In genomic region chr14:26758566-26758965, GRCm38 (mm10) we compare ENCODE assay signal across 22 mouse cellular contexts.
DNase-seq lines count a peak whose midpoint lies in the region; ATAC-seq and TF ChIP-seq lines count a peak whose summit lies in the region.
"Had no signal": no experiment of that assay in that cellular context is flagged by ENCODE, and none has a peak within 500 bp of the region (broad histone marks: within the 10 kb centered on the region; RNA-seq: fewer than 3 reads in every experiment).

No protein-coding gene starts in this region.

- no peaks in the 10 kb centered on the region for H3K4me1 ChIP-seq in heart, embryonic 11.5 days (ENCODE audit: control insufficient read depth, insufficient read depth, low read length)
- no peaks in the 10 kb centered on the region for H3K4me1 ChIP-seq in lung, postnatal 0 days (ENCODE audit: insufficient read depth, low read depth, low read length)
- H3K4me1 ChIP-seq in limb, embryonic 10.5 days: no peaks in the 10 kb centered on the region
- H3K4me1 ChIP-seq: forebrain, embryonic 13.5 days; hindbrain, embryonic 10.5 days; hindbrain, embryonic 15.5 days; limb, embryonic 15.5 days; liver, embryonic 15.5 days; stomach, embryonic 15.5 days had no signal

- no peaks in the 10 kb centered on the region for H3K36me3 ChIP-seq in heart, embryonic 11.5 days (ENCODE audit: control insufficient read depth, insufficient read depth, low read length)
- H3K36me3 ChIP-seq in lung, postnatal 0 days (ENCODE audit: insufficient read depth, low read length): no peaks in the 10 kb centered on the region
- no peaks in the 10 kb centered on the region for H3K36me3 ChIP-seq in macrophage (ENCODE audit: inconsistent target)
- H3K36me3 ChIP-seq in limb, embryonic 10.5 days: no peaks in the 10 kb centered on the region
- H3K36me3 ChIP-seq: hindbrain, embryonic 10.5 days; hindbrain, embryonic 15.5 days; limb, embryonic 15.5 days; liver, embryonic 15.5 days; stomach, embryonic 15.5 days had no signal

- no peaks in the 10 kb centered on the region; the same call in 1 of the 2 replicates for H3K9me3 ChIP-seq in heart, embryonic 11.5 days (replicated peaks; ENCODE audit: control insufficient read depth, low read length)
- H3K9me3 ChIP-seq in lung, postnatal 0 days (ENCODE audit: low read length): no peaks in the 10 kb centered on the region
- H3K9me3 ChIP-seq in limb, embryonic 10.5 days (replicated peaks): no peaks in the 10 kb centered on the region
- H3K9me3 ChIP-seq: hindbrain, embryonic 15.5 days; limb, embryonic 15.5 days; liver, embryonic 15.5 days; stomach, embryonic 15.5 days had no signal

- 0 out of 2 replicates have a peak, but pooled peaks have one; percentile 13 for TF ChIP-seq EP300 in lung, postnatal 0 days (IDR thresholded peaks at IDR 0.05)

- no peak overlapping the region for H3K4me3 ChIP-seq in heart, embryonic 11.5 days (ENCODE audit: low read depth, low read length)
- no peak overlapping the region for H3K4me3 ChIP-seq in lung, postnatal 0 days (ENCODE audit: low read depth, low read length)
- H3K4me3 ChIP-seq in macrophage (ENCODE audit: inconsistent target): no peak overlapping the region
- H3K4me3 ChIP-seq in limb, embryonic 10.5 days: no peak overlapping the region
- H3K4me3 ChIP-seq: forebrain, embryonic 13.5 days; hindbrain, embryonic 10.5 days; hindbrain, embryonic 15.5 days; limb, embryonic 15.5 days; liver, embryonic 15.5 days; stomach, embryonic 15.5 days had no signal

- TF ChIP-seq CTCF in lung, postnatal 0 days (IDR thresholded peaks at IDR 0.05): no peak

- ATAC-seq in heart, embryonic 11.5 days (replicated peaks; ENCODE audit: insufficient number of reproducible peaks, low FRiP score, low TSS enrichment): no peak
- ATAC-seq in lung, postnatal 0 days: no peak
- ATAC-seq: forebrain, embryonic 13.5 days had no signal

- DNase-seq in heart, adult 11 months: peak; percentile 92
- DNase-seq in lung, postnatal 0 days (ENCODE audit: low spot score): no peak
- no peak for DNase-seq in lung, postnatal 4 days
- DNase-seq in induced T-regulatory cell, adult 2 months (ENCODE audit: low read depth): peak; percentile 4
- no peak for DNase-seq in kidney, postnatal 14 days
- DNase-seq in limb, embryonic 10.5 days (ENCODE audit: low spot score): no peak
- DNase-seq: adrenal gland, adult 2 months; cerebellum, adult 2 months; cerebellum, postnatal 14 days; gastrocnemius, postnatal 14 days; kidney, adult 18-20 months; left cerebral cortex, postnatal 4 days; midbrain, embryonic 14.5 days; thymus, postnatal 25 days had no signal

- no peaks in the 10 kb centered on the region for H3K27me3 ChIP-seq in heart, embryonic 11.5 days (ENCODE audit: control insufficient read depth, insufficient read depth, low read length)
- H3K27me3 ChIP-seq in lung, postnatal 0 days (replicated peaks; ENCODE audit: insufficient read depth, low read length): no peaks in the 10 kb centered on the region
- H3K27me3 ChIP-seq in limb, embryonic 10.5 days (ENCODE audit: low read depth, poor library complexity, severe bottlenecking): no peaks in the 10 kb centered on the region
- H3K27me3 ChIP-seq: forebrain, embryonic 13.5 days; hindbrain, embryonic 15.5 days; limb, embryonic 15.5 days; liver, embryonic 15.5 days; stomach, embryonic 15.5 days had no signal

- H3K79me2 ChIP-seq in macrophage (ENCODE audit: inconsistent target): no peaks in the 10 kb centered on the region

- no peak overlapping the region for H3K9ac ChIP-seq in heart, embryonic 11.5 days (ENCODE audit: low read depth, low read length)
- H3K9ac ChIP-seq in lung, postnatal 0 days (replicated peaks; ENCODE audit: low read depth): no peak overlapping the region
- H3K9ac ChIP-seq: forebrain, embryonic 13.5 days; hindbrain, embryonic 15.5 days; limb, embryonic 15.5 days; liver, embryonic 15.5 days; stomach, embryonic 15.5 days had no signal

- no peak overlapping the region for H3K4me2 ChIP-seq in heart, embryonic 11.5 days
- H3K4me2 ChIP-seq in lung, postnatal 0 days (replicated peaks; ENCODE audit: low read depth, low read length): no peak overlapping the region
- H3K4me2 ChIP-seq: forebrain, embryonic 13.5 days; hindbrain, embryonic 15.5 days; limb, embryonic 15.5 days; liver, embryonic 15.5 days; stomach, embryonic 15.5 days had no signal

- H3K27ac ChIP-seq in heart, embryonic 11.5 days (ENCODE audit: low read depth, low read length): no peak overlapping the region
- no peak overlapping the region for H3K27ac ChIP-seq in lung, postnatal 0 days (ENCODE audit: low read length)
- peak overlapping the region; percentile 31 for H3K27ac ChIP-seq in macrophage
- no peak overlapping the region for H3K27ac ChIP-seq in limb, embryonic 10.5 days
- H3K27ac ChIP-seq: forebrain, embryonic 13.5 days; hindbrain, embryonic 10.5 days; hindbrain, embryonic 15.5 days; limb, embryonic 15.5 days; liver, embryonic 15.5 days; stomach, embryonic 15.5 days had no signal

- WGBS in heart, embryonic 11.5 days (ENCODE audit: insufficient replicate concordance): 41% methylated on average over 8 of the region's 8 CpGs
- WGBS in lung, postnatal 0 days: 57% methylated on average over 8 of the region's 8 CpGs
- WGBS in macrophage (ENCODE audit: missing documents): 0% methylated on average over 8 of the region's 8 CpGs
- 85% methylated on average over 8 of the region's 8 CpGs for WGBS in limb, embryonic 10.5 days

Comparison
In these comparisons a context has a peak if more than half of its experiments do, and no peak if none do; other contexts are left out.
1. DNase-seq: peak in heart, adult 11 months (single experiment) and induced T-regulatory cell, adult 2 months (single experiment); none in lung, postnatal 0 days (single experiment), lung, postnatal 4 days (0 of 2), kidney, postnatal 14 days (single experiment) and limb, embryonic 10.5 days (single experiment).